Mouse (Mus musculus) heart, embryonic 16.5 days (tissue): ENCODE measurements around the gene Wipf3. TPM values are rescaled to one million over a fixed set of nuclear protein-coding genes. Genes with fewer than 3 reads are reported as not detected.

Source experiments
- ATAC-seq: fragments of 200-750 bp; cut with Nextera tagmentation; replicated peaks from 2 replicates; pipeline ENCODE4 v1.8.0; 2017; ENCODE audit warnings: moderate number of reproducible peaks; ENCODE audit not compliant: insufficient read depth, low FRiP score; ENCODE audit errors: extremely low read depth
- H3K27ac ChIP-seq: fragments of 300-500 bp; sonication (generic); 2 replicates; pipeline ENCODE4 v1.5.1; 2014; ENCODE audit warnings: mild to moderate bottlenecking, low read length, control low read depth, moderate library complexity
- H3K27me3 ChIP-seq: fragments of 300-500 bp; sonication (generic); 2 replicates; pipeline ENCODE4 v1.6.1; 2014; ENCODE audit warnings: low read length, mixed read lengths; ENCODE audit not compliant: control insufficient read depth, insufficient read depth
- H3K36me3 ChIP-seq: fragments of 300-500 bp; sonication (generic); 2 replicates; pipeline ENCODE4 v1.6.1; 2014; ENCODE audit not compliant: control insufficient read depth, insufficient read depth
- H3K4me1 ChIP-seq: fragments of 300-500 bp; sonication (generic); 2 replicates; pipeline ENCODE4 v1.6.1; 2014; ENCODE audit warnings: low read length, mixed read lengths; ENCODE audit not compliant: control insufficient read depth, insufficient read depth
- H3K4me2 ChIP-seq: fragments of 300-500 bp; sonication (generic); 2 replicates; pipeline ENCODE4 v1.6.1; 2014; ENCODE audit warnings: low read depth, mild to moderate bottlenecking, control low read depth, low read length
- H3K4me3 ChIP-seq: fragments of 300-500 bp; sonication (generic); 2 replicates; pipeline ENCODE4 v1.5.1; 2014; ENCODE audit warnings: mild to moderate bottlenecking, control low read depth, low read length
- H3K9ac ChIP-seq: fragments of 300-500 bp; sonication (generic); 2 replicates; pipeline ENCODE4 v1.6.1; 2014; ENCODE audit warnings: low read length, control low read depth
- H3K9me3 ChIP-seq: fragments of 300-500 bp; sonication (generic); replicated peaks from 2 replicates; pipeline ENCODE4 v1.6.1; 2016; ENCODE audit warnings: low read length; ENCODE audit not compliant: control insufficient read depth
- WGBS: fragments of 180-500 bp; shearing (Covaris S2); extraction: QIAGEN DNeasy Blood & Tissue Kit; methylation state at CpG from one replicate; pipeline ENCODE4 v1.1.7; 2014; 5-methylcytosine and 5-hydroxymethylcytosine counted together
- polyA plus RNA-seq: library from polyadenylated mRNA; unstranded; fragments of >200 nt; fragmentation: Nextera tagmentation; extraction: Ambion mirVana; gene quantifications from 2 replicates; pipeline ENCODE4 v1.2.1, GENCODE M21; 2015

The Wipf3 gene
- polyA plus RNA-seq, 1 experiment from 2014 or later: 3.6 TPM

- Histone ChIP-seq H3K27me3 (no peaks in the 10 kb centered on the region), H3K36me3 (0 out of 2 replicates have a peak, but pooled peaks cover 3% of the 10 kb centered on the region), H3K4me2 (no peak overlapping the region), H3K4me3 (no peak overlapping the region), H3K9ac (no peak overlapping the region), H3K27ac (no peak overlapping the region), H3K4me1 (peaks cover 8% of the 10 kb centered on the region), H3K9me3 (no peaks in the 10 kb centered on the region)
- 45% methylated on average over 6 of the region's 6 CpGs for WGBS
- 0 out of 2 replicates have a peak, but pooled peaks have one; percentile 52 for ATAC-seq
Measured at GRCm38 (mm10) chr6:54502661-54503115, 73.3 kb downstream of the Wipf3 start.

- peaks cover 15% of the 10 kb centered on the region for H3K4me1 ChIP-seq
- no peak for ATAC-seq
- no peaks in the 10 kb centered on the region for H3K27me3 ChIP-seq
- no peak overlapping the region for H3K9ac ChIP-seq
- no peak overlapping the region for H3K4me3 ChIP-seq
- 0 out of 2 replicates have a peak, but pooled peaks cover under 1% of the 10 kb centered on the region for H3K36me3 ChIP-seq
- H3K4me2 ChIP-seq: no peak overlapping the region
- no peak overlapping the region for H3K27ac ChIP-seq
- no peaks in the 10 kb centered on the region for H3K9me3 ChIP-seq
- WGBS: 61% methylated on average over 11 of the region's 11 CpGs
Measured at GRCm38 (mm10) chr6:54506318-54506717, 76.9 kb downstream of the Wipf3 start.

GRCm38 (mm10) chr6:54507002-54507401, 77.6 kb downstream of the Wipf3 start:
- Histone ChIP-seq H3K27me3 (no peaks in the 10 kb centered on the region), H3K9me3 (no peaks in the 10 kb centered on the region), H3K4me3 (no peak overlapping the region), H3K9ac (no peak overlapping the region), H3K4me1 (peaks cover 15% of the 10 kb centered on the region), H3K36me3 (no peaks in the 10 kb centered on the region), H3K27ac (no peak overlapping the region), H3K4me2 (no peak overlapping the region)
- 29% methylated on average over 8 of the region's 8 CpGs for WGBS
- ATAC-seq: no peak; the same call in 1 of the 2 replicates

- Histone ChIP-seq H3K9me3 (no peaks in the 10 kb centered on the region), H3K4me2 (no peak overlapping the region), H3K4me3 (no peak overlapping the region), H3K36me3 (no peaks in the 10 kb centered on the region), H3K27me3 (no peaks in the 10 kb centered on the region), H3K27ac (no peak overlapping the region), H3K4me1 (peaks cover 13% of the 10 kb centered on the region), H3K9ac (no peak overlapping the region)
- peak; percentile 78 for ATAC-seq
- 37% methylated on average over 5 of the region's 5 CpGs for WGBS
Measured at GRCm38 (mm10) chr6:54507808-54508207, 78.4 kb downstream of the Wipf3 start.

- no peak overlapping the region for H3K4me2 ChIP-seq
- H3K27ac ChIP-seq: no peak overlapping the region
- H3K4me1 ChIP-seq: peaks cover 11% of the 10 kb centered on the region
- no peaks in the 10 kb centered on the region for H3K27me3 ChIP-seq
- no peaks in the 10 kb centered on the region for H3K9me3 ChIP-seq
- no peaks in the 10 kb centered on the region for H3K36me3 ChIP-seq
- ATAC-seq: no peak
- 52% methylated on average over 6 of the region's 6 CpGs for WGBS
- no peak overlapping the region for H3K4me3 ChIP-seq
- no peak overlapping the region for H3K9ac ChIP-seq
Measured at GRCm38 (mm10) chr6:54508256-54508793, 78.9 kb downstream of the Wipf3 start.

GRCm38 (mm10) chr6:54509264-54509663, 79.9 kb downstream of the Wipf3 start:
- ATAC-seq: no peak
- 88% methylated on average over 13 of the region's 13 CpGs for WGBS
- Histone ChIP-seq H3K9ac (no peak overlapping the region), H3K27ac (no peak overlapping the region), H3K4me1 (peaks cover 11% of the 10 kb centered on the region), H3K4me2 (no peak overlapping the region), H3K27me3 (no peaks in the 10 kb centered on the region), H3K36me3 (no peaks in the 10 kb centered on the region), H3K9me3 (no peaks in the 10 kb centered on the region), H3K4me3 (no peak overlapping the region)

- H3K4me2 ChIP-seq: no peak overlapping the region
- H3K27me3 ChIP-seq: no peaks in the 10 kb centered on the region
- no peak overlapping the region for H3K27ac ChIP-seq
- H3K9ac ChIP-seq: no peak overlapping the region
- ATAC-seq: no peak
- WGBS: 52% methylated on average over 2 of the region's 2 CpGs
- no peaks in the 10 kb centered on the region for H3K9me3 ChIP-seq
- no peak overlapping the region for H3K4me3 ChIP-seq
- peaks cover 11% of the 10 kb centered on the region for H3K4me1 ChIP-seq
- no peaks in the 10 kb centered on the region for H3K36me3 ChIP-seq
Measured at GRCm38 (mm10) chr6:54512256-54512655, 82.9 kb downstream of the Wipf3 start.

- Histone ChIP-seq H3K9me3 (no peaks in the 10 kb centered on the region), H3K4me1 (no peaks in the 10 kb centered on the region), H3K27ac (no peak overlapping the region), H3K36me3 (no peaks in the 10 kb centered on the region), H3K4me3 (no peak overlapping the region), H3K9ac (no peak overlapping the region), H3K27me3 (no peaks in the 10 kb centered on the region), H3K4me2 (no peak overlapping the region)
- ATAC-seq: no peak
- WGBS: 89% methylated on average over 2 of the region's 2 CpGs
Measured at GRCm38 (mm10) chr6:54516512-54517134, 87.2 kb downstream of the Wipf3 start.

GRCm38 (mm10) chr6:54518758-54519157, 89.4 kb downstream of the Wipf3 start:
- no peak overlapping the region for H3K9ac ChIP-seq
- no peak overlapping the region for H3K4me2 ChIP-seq
- no peak for ATAC-seq
- H3K27ac ChIP-seq: no peak overlapping the region
- 59% methylated on average over 5 of the region's 5 CpGs for WGBS
- no peaks in the 10 kb centered on the region for H3K4me1 ChIP-seq
- H3K9me3 ChIP-seq: no peaks in the 10 kb centered on the region
- H3K36me3 ChIP-seq: no peaks in the 10 kb centered on the region
- no peak overlapping the region for H3K4me3 ChIP-seq
- no peaks in the 10 kb centered on the region for H3K27me3 ChIP-seq
